Mouse (Mus musculus) midbrain, postnatal 0 days (tissue): ENCODE results near the gene Pyroxd1. TPM values are rescaled to one million over a fixed set of nuclear protein-coding genes. Genes with fewer than 3 reads are reported as not detected.

ENCODE experiments used
- ATAC-seq: fragments of 200-750 bp; cut with Nextera tagmentation; 2 replicates; pipeline ENCODE4 v1.8.0; 2017; ENCODE audit warnings: moderate number of reproducible peaks, mild to moderate bottlenecking, moderate TSS enrichment, moderate library complexity; ENCODE audit not compliant: low FRiP score
- DNase-seq: peaks from one replicate; pipeline ENCODE4 v3.0.0-alpha.2; 2015; ENCODE audit warnings: low spot score
- H3K27ac ChIP-seq: fragments of 300-500 bp; sonication (generic); 2 replicates; pipeline ENCODE4 v1.5.1; 2014; ENCODE audit warnings: low read depth, mild to moderate bottlenecking, low read length, mixed read lengths
- H3K27me3 ChIP-seq: fragments of 300-500 bp; sonication (generic); 2 replicates; pipeline ENCODE4 v1.6.1; 2014; ENCODE audit warnings: low read length, control low read depth, mixed read lengths; ENCODE audit not compliant: insufficient read depth
- H3K36me3 ChIP-seq: fragments of 300-500 bp; sonication (generic); 2 replicates; pipeline ENCODE4 v1.6.1; 2014; ENCODE audit warnings: low read length, control low read depth, mixed read lengths; ENCODE audit not compliant: insufficient read depth
- H3K4me1 ChIP-seq: fragments of 300-500 bp; sonication (generic); 2 replicates; pipeline ENCODE4 v1.6.1; 2014; ENCODE audit warnings: mild to moderate bottlenecking, control low read depth, antibody characterized with exemption, low read length, mixed read lengths; ENCODE audit not compliant: insufficient read depth
- H3K4me2 ChIP-seq: fragments of 300-500 bp; sonication (generic); 2 replicates; pipeline ENCODE4 v1.6.1; 2014; ENCODE audit warnings: low read depth, mild to moderate bottlenecking, low read length, mixed read lengths; ENCODE audit not compliant: poor library complexity, severe bottlenecking
- H3K4me3 ChIP-seq: fragments of 300-500 bp; sonication (generic); 2 replicates; pipeline ENCODE4 v1.5.1; 2014; ENCODE audit warnings: low read depth, mild to moderate bottlenecking, low read length, moderate library complexity
- H3K9ac ChIP-seq: fragments of 300-500 bp; sonication (generic); replicated peaks from 2 replicates; pipeline ENCODE4 v1.6.1; 2014; ENCODE audit warnings: mild to moderate bottlenecking, low read length, moderate library complexity, mixed read lengths; ENCODE audit not compliant: poor library complexity, severe bottlenecking
- H3K9me3 ChIP-seq: fragments of 300-500 bp; sonication (generic); 2 replicates; pipeline ENCODE4 v1.6.1; 2016; ENCODE audit warnings: low read length, control low read depth
- CTCF ChIP-seq: IDR thresholded peaks from 2 replicates; pipeline ENCODE4 v1.5.1; 2016; ENCODE audit warnings: antibody characterized with exemption, mild to moderate bottlenecking
- WGBS: fragments of 180-500 bp; shearing (Covaris S2); extraction: QIAGEN DNeasy Blood & Tissue Kit; methylation state at CpG from one replicate; pipeline ENCODE4 v1.1.7; 2014; 5-methylcytosine and 5-hydroxymethylcytosine counted together
- polyA plus RNA-seq: library from polyadenylated mRNA; unstranded; fragments of >200 nt; fragmentation: Nextera tagmentation; extraction: Ambion mirVana; gene quantifications from 2 replicates; pipeline ENCODE4 v1.2.1, GENCODE M21; 2015
- total RNA-seq: library from RNA; depleted of rRNA; stranded (reverse); fragments of >200 nt; gene quantifications from 2 replicates; pipeline ENCODE4 v1.2.3, GENCODE M21; 2014

The Pyroxd1 gene
- total and polyA plus RNA-seq, 2 experiments from 2014 or later = 13.5 to 20.3 TPM

- TF ChIP-seq CTCF = no peak
- H3K4me3 ChIP-seq = no peak overlapping the region
- ATAC-seq (no peak), DNase-seq (no peak)
- no peaks in the 10 kb centered on the region for H3K9me3 ChIP-seq
- no peak overlapping the region for H3K9ac ChIP-seq
- no peaks in the 10 kb centered on the region for H3K4me1 ChIP-seq
- no peaks in the 10 kb centered on the region for H3K27me3 ChIP-seq
- H3K27ac ChIP-seq = no peak overlapping the region
- 89% methylated on average over 8 of the region's 8 CpGs for WGBS
- H3K36me3 ChIP-seq = peaks cover 54% of the 10 kb centered on the region; the same call in 1 of the 2 replicates
- H3K4me2 ChIP-seq = no peak overlapping the region
Observed at GRCm38 (mm10) chr6:142365742-142366472, 20.5 kb downstream of the Pyroxd1 start.

- 93% methylated on average over 10 of the region's 10 CpGs for WGBS
Observed at GRCm38 (mm10) chr6:142366473-142367018, 21.1 kb downstream of the Pyroxd1 start.

GRCm38 (mm10) chr6:142367565-142367964, 22.1 kb downstream of the Pyroxd1 start:
- Histone ChIP-seq H3K4me1 (no peaks in the 10 kb centered on the region), H3K4me2 (no peak overlapping the region), H3K9me3 (no peaks in the 10 kb centered on the region), H3K9ac (no peak overlapping the region), H3K36me3 (peaks cover 51% of the 10 kb centered on the region), H3K27me3 (no peaks in the 10 kb centered on the region), H3K27ac (no peak overlapping the region), H3K4me3 (no peak overlapping the region)
- no peak for ATAC-seq
- DNase-seq = no peak
- WGBS = 92% methylated on average over 3 of the region's 3 CpGs
- TF ChIP-seq CTCF = no peak

More at GRCm38 (mm10) chr6:142366473-142367018, 21.1 kb downstream of the Pyroxd1 start:
- H3K36me3 ChIP-seq = peaks cover 51% of the 10 kb centered on the region; the same call in 1 of the 2 replicates
- H3K4me2 ChIP-seq = no peak overlapping the region
- no peak overlapping the region for H3K27ac ChIP-seq
- no peaks in the 10 kb centered on the region for H3K4me1 ChIP-seq
- H3K27me3 ChIP-seq = no peaks in the 10 kb centered on the region
- no peaks in the 10 kb centered on the region for H3K9me3 ChIP-seq
- no peak overlapping the region for H3K9ac ChIP-seq
- DNase-seq = no peak
- ATAC-seq = no peak
- TF ChIP-seq CTCF = no peak
- no peak overlapping the region for H3K4me3 ChIP-seq

- Histone ChIP-seq H3K4me2 (no peak overlapping the region), H3K9ac (no peak overlapping the region), H3K4me1 (no peaks in the 10 kb centered on the region), H3K27me3 (no peaks in the 10 kb centered on the region), H3K9me3 (no peaks in the 10 kb centered on the region), H3K4me3 (no peak overlapping the region), H3K27ac (no peak overlapping the region), H3K36me3 (peaks cover 54% of the 10 kb centered on the region)
- no peak for TF ChIP-seq CTCF
- ATAC-seq = no peak
- 95% methylated on average over 3 of the region's 3 CpGs for WGBS
- no peak for DNase-seq
Observed at GRCm38 (mm10) chr6:142369568-142369967, 24.1 kb downstream of the Pyroxd1 start.

GRCm38 (mm10) chr6:142377081-142377480, 31.6 kb downstream of the Pyroxd1 start:
- ATAC-seq (no peak), DNase-seq (no peak)
- peaks cover 31% of the 10 kb centered on the region for H3K36me3 ChIP-seq
- no peak overlapping the region for H3K27ac ChIP-seq
- TF ChIP-seq CTCF = no peak
- H3K9me3 ChIP-seq = no peaks in the 10 kb centered on the region
- WGBS = 57% methylated on average over 1 of the region's 1 CpGs
- H3K9ac ChIP-seq = no peak overlapping the region
- no peaks in the 10 kb centered on the region for H3K27me3 ChIP-seq
- H3K4me1 ChIP-seq = no peaks in the 10 kb centered on the region
- H3K4me2 ChIP-seq = no peak overlapping the region
- H3K4me3 ChIP-seq = no peak overlapping the region

GRCm38 (mm10) chr6:142378576-142379330, 33.3 kb downstream of the Pyroxd1 start:
- Histone ChIP-seq H3K4me1 (no peaks in the 10 kb centered on the region), H3K9ac (no peak overlapping the region), H3K9me3 (no peaks in the 10 kb centered on the region), H3K4me3 (no peak overlapping the region), H3K27ac (no peak overlapping the region), H3K27me3 (no peaks in the 10 kb centered on the region), H3K4me2 (no peak overlapping the region), H3K36me3 (peaks cover 23% of the 10 kb centered on the region)
- WGBS = 91% methylated on average over 8 of the region's 8 CpGs
- DNase-seq = no peak
- no peak for ATAC-seq
- TF ChIP-seq CTCF = no peak
